Mouse (Mus musculus): ENCODE measurements around the gene Rnaseh2c.
A peak's percentile ranks its signal among the peaks of the same experiment; 100 is the strongest.

Gene Rnaseh2c

DNA sequence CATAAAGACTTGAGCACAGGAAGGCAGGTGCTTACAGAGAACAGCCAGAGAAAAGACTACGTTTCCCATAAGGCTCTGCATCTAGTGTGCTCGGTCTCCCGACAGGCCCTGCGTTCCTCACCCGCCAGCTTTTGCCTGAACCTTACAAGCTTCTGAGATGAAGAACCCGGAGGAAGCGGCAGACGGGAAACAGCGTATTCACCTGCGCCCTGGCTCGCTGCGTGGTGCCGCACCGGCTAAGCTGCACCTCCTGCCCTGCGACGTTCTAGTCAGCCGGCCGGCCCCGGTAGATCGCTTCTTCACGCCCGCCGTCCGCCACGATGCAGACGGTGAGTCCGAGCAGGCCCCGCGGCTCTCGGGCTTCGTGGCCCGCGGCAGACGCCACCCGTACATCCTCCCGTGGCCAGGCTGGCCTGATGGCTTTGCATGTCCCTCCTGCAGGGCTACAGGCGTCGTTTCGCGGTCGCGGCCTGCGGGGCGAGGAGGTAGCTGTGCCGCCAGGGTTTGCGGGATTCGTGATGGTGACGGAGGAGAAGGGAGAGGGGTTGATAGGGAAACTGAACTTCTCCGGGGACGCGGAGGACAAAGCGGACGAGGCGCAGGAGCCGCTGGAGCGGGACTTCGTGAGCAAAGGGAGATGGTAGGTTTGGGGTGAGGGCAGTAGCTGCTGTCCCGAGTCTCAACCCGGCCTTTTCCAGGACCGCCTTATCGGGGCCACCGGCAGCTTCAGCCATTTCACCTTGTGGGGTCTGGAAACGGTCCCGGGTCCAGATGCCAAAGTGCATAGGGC lies at the start of gene Rnaseh2c:
Gene Rnaseh2c (plus strand): TSS at position 122 of the 790 bp plus-strand sequence.
- peak; percentile 65 for DNase-seq (ENCODE audit: low read depth, low spot score)

GRCm38 (mm10) chr19:5553802-5554201 lies 47.9 kb upstream of the Rnaseh2c start:
- DNase-seq (ENCODE audit: low read depth, low spot score), result no peak

DNA sequence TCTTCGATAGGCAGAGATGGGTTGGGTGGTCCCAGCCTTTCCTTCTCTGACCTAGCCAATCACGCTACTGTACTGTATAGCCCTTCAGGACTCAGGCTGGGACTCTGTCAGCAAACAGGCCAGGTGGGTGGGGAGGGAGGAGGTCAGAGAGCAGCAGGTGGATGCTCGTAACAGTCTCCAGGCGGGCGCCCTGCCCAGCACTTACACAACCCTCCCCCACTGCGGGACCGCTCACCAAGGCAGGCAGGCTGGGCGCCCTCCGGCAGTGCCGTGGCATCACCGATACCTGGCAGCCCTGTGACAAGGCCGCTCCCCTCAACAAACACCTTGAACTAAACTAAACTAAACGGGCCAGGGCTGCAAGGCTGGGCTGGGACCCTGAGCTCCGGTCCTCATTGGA lies 47.5 kb upstream of the Rnaseh2c start:
- no peak for DNase-seq (ENCODE audit: low read depth, low spot score)

- no peak for DNase-seq (ENCODE audit: low read depth, low spot score)
These were observed 43.5 kb upstream of the Rnaseh2c start for GRCm38 (mm10) chr19:5558169-5558568.

- DNase-seq (ENCODE audit: low read depth, low spot score), result no peak
These were observed 42.9 kb upstream of the Rnaseh2c start for GRCm38 (mm10) chr19:5558770-5559169.

- DNase-seq (ENCODE audit: low read depth, low spot score), result no peak
These were observed 42.4 kb upstream of the Rnaseh2c start for GRCm38 (mm10) chr19:5559229-5559628.

- DNase-seq (ENCODE audit: low read depth, low spot score), result no peak
These were observed 41.8 kb upstream of the Rnaseh2c start for GRCm38 (mm10) chr19:5559631-5560456.

DNA sequence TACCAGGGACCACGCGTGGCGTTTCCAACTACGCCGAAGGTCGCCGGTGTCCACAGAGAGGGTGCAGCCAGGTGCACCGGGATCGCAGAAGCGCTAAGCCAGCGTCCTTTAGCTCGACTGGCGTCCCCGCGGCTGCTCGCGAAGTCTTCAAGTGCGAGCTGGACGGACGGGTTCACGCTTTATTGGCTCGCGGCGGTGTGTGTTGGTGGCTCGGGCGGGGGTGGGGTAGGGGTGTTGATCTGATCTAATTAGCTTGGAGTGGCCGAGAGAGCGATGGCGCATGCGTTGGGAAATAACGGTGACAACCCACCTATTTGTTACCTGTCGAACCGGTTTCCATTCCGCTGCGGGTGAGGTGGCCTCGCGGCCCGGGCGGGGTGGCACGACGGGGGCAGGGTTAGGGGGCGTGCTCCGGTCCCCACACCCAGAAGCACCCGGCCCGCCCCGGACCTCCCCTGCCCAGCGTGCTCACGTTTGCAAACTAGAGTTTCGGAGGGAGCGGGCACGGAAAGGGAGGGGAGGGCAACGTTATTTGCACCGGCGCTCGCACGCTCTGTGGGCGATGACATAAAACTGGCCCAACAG lies 41.1 kb upstream of the Rnaseh2c start, which contains the start of gene Ovol1:
Gene Ovol1 (minus strand): TSS at position 190 of the 585 bp plus-strand sequence.
- no peak for DNase-seq (ENCODE audit: low read depth, low spot score)

DNA sequence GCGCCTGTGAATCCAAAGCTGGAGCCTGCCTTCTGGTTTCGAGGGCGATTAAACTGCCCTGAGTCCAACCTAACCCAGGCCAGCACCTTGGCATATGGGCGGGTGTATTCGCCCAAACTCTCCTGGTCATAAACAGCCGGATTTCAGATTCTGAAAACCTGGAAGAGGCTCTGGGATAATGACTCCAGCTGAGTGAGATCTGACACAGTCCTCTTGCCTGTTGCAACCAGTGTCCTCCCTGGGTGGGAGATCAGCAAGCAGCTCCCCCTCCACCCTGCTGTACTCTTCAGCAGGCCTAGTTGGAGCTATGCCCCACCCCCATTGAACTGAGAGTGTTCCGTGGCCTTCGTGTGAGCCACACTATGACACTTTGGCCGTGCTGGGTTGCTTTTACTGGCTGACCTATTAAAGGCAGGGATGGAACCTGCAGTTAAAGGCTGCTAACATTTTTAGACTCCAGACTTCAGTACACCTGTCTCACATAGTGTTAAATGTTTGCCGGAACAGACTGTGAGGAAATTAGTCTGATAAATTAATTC lies 40.4 kb upstream of the Rnaseh2c start:
- DNase-seq (ENCODE audit: low read depth, low spot score), result no peak

- DNase-seq (ENCODE audit: low read depth, low spot score), result no peak
These were observed 39.8 kb upstream of the Rnaseh2c start for GRCm38 (mm10) chr19:5561886-5562285.

DNA sequence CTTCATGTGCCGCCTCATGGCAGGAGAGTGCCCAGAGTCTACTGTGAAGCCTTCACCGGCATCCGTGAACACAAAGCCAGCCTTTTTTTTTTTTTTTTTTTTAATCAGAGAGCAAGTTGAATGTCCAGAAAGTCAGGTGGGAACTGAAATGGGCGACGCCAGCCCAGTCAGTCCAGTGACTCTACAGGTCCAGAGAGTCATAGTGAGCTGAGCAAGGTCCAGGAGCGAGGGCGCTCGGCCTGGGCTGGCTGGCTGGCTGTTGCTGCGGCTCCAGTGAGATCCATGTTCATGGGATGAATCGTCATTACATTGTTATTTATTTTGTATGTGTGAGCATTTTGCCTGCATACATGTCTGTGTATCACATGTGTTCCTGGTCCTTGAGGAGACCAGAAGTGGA lies 38.9 kb upstream of the Rnaseh2c start:
- no peak for DNase-seq (ENCODE audit: low read depth, low spot score)

- DNase-seq (ENCODE audit: low read depth, low spot score), result no peak
These were observed 35.4 kb upstream of the Rnaseh2c start for GRCm38 (mm10) chr19:5566316-5566715.

DNA sequence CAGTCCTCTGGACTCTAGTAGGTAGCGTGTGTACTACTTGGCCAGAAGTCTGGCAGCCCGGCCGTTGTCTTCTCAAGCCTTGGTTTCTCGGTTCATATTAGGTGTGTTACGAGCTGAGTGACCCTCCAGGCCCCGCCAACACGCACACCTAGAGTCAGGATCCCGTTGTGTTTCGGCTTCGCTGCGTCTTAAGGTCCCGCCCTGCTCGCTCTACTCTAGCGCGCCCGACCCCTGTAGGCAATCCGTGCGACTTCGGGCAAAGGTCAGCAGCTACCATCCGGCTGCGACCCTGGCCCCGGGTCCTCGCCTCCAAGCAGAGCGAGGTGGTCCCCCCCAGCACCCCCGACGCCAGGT lies 34.5 kb upstream of the Rnaseh2c start:
- no peak for DNase-seq (ENCODE audit: low read depth, low spot score)

DNA sequence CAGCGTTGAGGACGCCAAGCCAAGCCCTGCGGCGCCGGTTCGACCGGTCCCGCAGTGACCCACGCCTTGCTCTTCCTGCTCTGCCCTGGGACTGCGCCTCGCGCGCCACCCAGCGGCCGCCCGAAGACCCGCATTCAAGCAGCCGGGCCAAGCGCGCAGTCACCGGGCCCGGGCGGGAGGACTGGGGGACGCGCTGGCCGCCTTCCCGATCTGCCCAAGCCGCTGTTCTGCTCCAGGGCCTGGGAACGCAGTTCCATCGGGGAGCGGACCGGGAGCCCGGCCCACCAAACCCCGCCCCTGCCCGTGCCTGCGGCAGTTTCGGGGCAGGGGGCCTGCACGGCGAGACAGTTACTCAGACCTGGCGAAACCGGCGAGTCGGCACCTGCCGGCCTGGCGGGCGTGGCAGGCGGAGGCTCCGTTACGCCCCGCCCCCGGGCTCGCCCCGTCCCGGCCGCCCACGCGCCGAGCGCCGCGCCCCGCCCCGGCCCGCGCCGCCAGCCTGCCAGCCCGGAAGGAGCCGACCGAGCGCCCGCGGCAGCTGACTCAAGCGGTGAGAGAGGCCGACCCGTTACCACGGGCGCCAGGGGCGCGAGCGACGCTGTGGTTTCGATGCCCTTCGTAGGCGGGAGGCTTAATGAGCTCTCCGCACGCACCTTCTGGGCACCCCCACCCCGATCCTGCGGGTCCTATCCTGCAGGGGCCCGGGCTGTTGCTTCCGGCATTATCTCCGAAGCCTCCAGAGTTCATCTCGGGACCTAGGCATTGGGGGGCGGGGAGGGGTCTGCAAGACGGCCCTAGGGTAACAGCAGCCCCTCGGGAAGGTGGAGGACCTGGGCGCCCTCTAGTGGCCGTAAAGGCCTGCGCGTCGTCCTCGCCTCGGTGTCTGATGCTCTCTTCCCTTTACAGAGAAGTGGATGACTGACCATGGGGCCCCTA lies 33.9 kb upstream of the Rnaseh2c start, which contains the start of gene Ap5b1:
Gene Ap5b1 (plus strand): TSS at position 492 of the 936 bp plus-strand sequence.
- peak; percentile 78 for DNase-seq (ENCODE audit: low read depth, low spot score)

DNA sequence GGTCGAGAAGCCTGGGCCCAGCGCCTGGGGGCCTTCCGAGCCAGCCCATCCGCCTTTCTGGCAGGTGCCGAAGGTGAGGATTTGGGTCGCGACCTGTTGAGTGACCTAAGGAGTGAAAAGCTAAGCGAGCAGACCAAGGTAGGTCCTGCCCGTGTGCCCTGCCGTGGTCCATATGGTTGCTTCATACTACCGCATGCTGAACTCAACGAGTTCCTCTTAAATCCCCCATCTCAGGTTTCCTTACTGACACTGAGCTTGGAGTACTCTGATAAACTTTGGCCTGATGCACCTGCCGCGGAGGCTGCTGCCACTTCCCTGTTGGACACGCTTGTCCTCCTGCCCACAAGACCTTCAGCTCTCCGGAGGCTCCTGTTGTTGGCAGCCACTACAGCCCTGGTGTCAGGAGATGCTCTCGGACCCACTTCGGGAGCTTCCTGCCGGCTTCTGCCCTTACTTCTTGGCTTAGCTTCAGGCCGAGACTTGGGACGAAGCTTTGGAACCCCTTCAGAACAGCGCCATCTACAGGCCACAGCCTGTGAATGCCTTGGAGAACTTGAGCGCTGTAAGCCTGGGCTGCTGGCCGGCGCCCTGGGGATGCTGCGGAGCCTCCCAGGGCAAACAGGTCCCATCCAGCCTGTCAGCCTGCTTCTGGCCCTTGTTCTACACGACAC lies 33.1 kb upstream of the Rnaseh2c start:
- DNase-seq (ENCODE audit: low read depth, low spot score), result peak; percentile 90

DNA sequence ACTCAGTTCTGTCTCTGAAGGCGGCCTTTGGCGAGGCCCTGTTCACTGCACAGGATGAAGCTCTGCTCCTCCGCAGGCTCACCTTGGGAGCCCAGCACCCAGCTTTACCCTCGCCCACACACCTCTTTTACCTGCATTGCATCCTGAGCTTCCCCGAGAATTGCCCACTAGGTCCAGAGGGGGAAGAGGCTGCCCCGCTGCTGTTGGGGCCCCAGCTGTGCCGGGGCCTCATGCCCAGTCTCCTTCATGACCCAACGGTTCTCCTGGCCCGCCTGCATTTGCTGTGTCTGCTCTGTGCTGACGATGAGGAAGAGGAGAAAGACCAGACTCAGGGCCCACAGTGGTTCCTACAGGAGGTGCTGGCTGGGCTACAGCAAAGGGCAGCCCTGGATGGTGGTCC lies 32.2 kb upstream of the Rnaseh2c start:
- DNase-seq (ENCODE audit: low read depth, low spot score), result no peak

DNA sequence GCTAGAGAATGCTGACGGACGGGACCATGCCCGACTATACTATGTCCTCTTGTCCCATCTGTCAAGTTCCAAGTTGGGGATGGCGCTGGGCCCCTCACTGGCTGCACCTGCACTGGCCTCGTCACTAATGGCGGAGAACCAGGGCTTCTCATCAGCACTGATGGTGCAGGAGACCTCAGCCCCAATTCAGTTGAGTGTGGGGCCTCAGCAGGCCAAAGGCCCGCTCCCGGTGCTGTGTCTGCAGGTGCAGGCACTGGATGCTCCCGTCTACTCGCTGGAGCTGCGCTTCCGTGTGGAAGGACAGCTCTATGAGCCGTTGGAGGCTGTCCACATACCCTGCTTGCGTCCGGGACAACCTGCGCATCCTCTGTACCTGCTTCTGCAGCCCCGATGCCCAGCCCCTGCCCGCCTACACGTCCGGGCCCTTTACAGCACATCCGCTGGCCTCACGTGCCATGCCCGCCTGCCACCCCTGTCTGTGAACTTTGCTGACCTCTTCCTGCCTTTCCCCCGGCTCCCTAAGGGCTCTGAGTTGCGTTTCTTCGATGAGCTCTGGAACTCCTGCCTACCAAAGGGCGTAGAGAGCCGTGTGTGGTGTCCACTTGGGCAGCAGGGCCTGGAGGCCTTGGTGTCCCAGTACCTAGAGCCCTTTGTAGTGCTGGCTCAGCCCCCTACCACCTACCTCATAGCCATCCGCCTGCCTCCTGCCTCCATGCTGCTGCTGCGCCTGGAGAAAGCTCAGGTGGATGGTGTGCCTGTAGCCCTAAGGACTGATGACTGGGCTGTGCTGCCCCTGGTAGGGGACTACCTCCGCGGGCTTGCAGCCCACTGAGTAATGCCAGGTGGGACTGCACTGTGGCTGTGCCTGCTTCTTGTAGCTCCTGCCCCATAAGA lies 31.1 kb upstream of the Rnaseh2c start:
- no peak for DNase-seq (ENCODE audit: low read depth, low spot score)

DNA sequence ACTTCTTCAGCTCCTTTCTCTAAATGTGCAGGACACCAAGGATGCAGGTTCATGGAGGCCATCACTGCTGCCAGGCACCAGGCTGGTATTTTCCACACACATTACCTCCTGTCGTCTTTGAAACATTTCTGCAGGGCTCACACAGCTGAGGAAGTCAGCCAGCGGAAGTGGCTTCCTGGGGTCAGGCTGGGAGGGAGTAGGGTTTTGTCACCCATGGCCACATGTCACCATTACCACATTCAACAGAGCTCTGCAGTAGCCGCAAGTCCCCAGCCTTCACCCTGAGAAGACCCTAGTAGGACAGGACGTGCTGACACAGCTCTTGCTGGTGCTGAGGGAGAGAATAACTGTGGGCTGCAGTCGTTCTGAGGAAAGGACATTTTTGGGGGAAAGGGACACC lies 29.8 kb upstream of the Rnaseh2c start:
- DNase-seq (ENCODE audit: low read depth, low spot score), result no peak
